ENCODE assay signal across 14 mouse cellular contexts in the genomic region with DNA sequence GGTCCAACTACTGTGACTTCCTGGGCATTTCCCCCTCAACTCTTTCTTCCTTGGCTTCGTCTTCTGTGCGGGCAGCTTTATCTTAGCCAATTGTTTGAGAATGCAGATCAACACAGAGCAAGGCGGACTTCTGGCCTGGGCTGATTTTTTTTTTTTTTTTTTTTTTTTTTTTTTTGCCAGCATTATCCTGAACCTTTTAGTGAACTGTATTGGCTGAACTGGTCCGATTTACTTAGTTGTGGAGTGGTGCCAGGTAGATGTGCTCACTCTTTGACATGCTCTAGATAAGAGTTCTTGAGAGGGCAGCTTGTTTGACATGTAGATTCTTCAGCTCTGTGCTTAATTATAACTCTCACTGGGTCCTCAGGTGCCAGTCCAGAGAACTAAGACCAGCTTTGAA.
"Had no signal": no experiment of that assay in that cellular context is flagged by ENCODE, and none has a peak within 500 bp of the region (broad histone marks: within the 10 kb centered on the region; RNA-seq: fewer than 3 reads in every experiment).

No protein-coding gene starts in this region.

- H3K4me2 ChIP-seq: midbrain, embryonic 12.5 days; neural tube, embryonic 15.5 days had no signal

- H3K36me3 ChIP-seq: limb, embryonic 10.5 days; midbrain, embryonic 12.5 days; neural tube, embryonic 15.5 days had no signal

- H3K9me3 ChIP-seq: limb, embryonic 10.5 days; midbrain, embryonic 12.5 days; neural tube, embryonic 15.5 days had no signal

- H3K9ac ChIP-seq: liver, embryonic 14.5 days; midbrain, embryonic 12.5 days; neural tube, embryonic 15.5 days had no signal

- H3K27me3 ChIP-seq: midbrain, embryonic 12.5 days; neural tube, embryonic 15.5 days had no signal

- H3K4me3 ChIP-seq: left cerebral cortex, adult 2 months; limb, embryonic 10.5 days; midbrain, embryonic 12.5 days; neural tube, embryonic 15.5 days had no signal

- DNase-seq: kidney, adult 8-10 months; kidney, postnatal 25 days; lung, postnatal 10 days; right cerebral cortex, adult 18-20 months; right cerebral cortex, postnatal 25 days; thymus, adult 18-20 months; thymus, postnatal 14 days had no signal

- H3K27ac ChIP-seq: left cerebral cortex, adult 2 months; limb, embryonic 10.5 days; liver, embryonic 14.5 days; midbrain, embryonic 12.5 days; neural tube, embryonic 15.5 days had no signal

- ATAC-seq: inflammation-experienced regulatory T-cells, adult 6 months; intestine, postnatal 0 days had no signal
